Mouse (Mus musculus) G1E-ER4 (cell line): ENCODE results near the gene Rundc3a. TPM values are rescaled to one million over a fixed set of nuclear protein-coding genes. Genes with fewer than 3 reads are reported as not detected.

ENCODE experiments used
- GATA1 ChIP-seq: IDR thresholded peaks from one replicate; pipeline ENCODE4 v1.8.0; 2012; ENCODE audit warnings: low read length, inconsistent platforms
- polyA plus RNA-seq: library from polyadenylated mRNA; stranded (reverse); fragments of >175 nt; gene quantifications from 2 replicates; pipeline ENCODE4 v1.2.3, GENCODE M21; 2012

The Rundc3a gene
- not detected in 2 replicates for polyA plus RNA-seq

- no peak for TF ChIP-seq GATA1
Measured at GRCm38 (mm10) chr11:102393238-102393634, at the start of gene Rundc3a. TSS of gene Rundc3a (plus strand) at chr11:102393403.

GRCm38 (mm10) chr11:102344458-102344857 lies 48.7 kb upstream of the Rundc3a start:
- TF ChIP-seq GATA1, result no peak

GRCm38 (mm10) chr11:102346926-102347325 lies 46.3 kb upstream of the Rundc3a start:
- TF ChIP-seq GATA1, result no peak

GRCm38 (mm10) chr11:102347683-102348082 lies 45.5 kb upstream of the Rundc3a start:
- no peak for TF ChIP-seq GATA1

- no peak for TF ChIP-seq GATA1
Measured at GRCm38 (mm10) chr11:102348101-102348585, 45.1 kb upstream of the Rundc3a start.

- TF ChIP-seq GATA1, result no peak
Measured at GRCm38 (mm10) chr11:102348771-102349170, 44.4 kb upstream of the Rundc3a start.

GRCm38 (mm10) chr11:102349189-102349954 lies 43.8 kb upstream of the Rundc3a start:
- no peak for TF ChIP-seq GATA1

GRCm38 (mm10) chr11:102350416-102350815 lies 42.8 kb upstream of the Rundc3a start:
- TF ChIP-seq GATA1, result no peak

GRCm38 (mm10) chr11:102350981-102351523 lies 42.2 kb upstream of the Rundc3a start:
- no peak for TF ChIP-seq GATA1

GRCm38 (mm10) chr11:102352378-102352777 lies 40.8 kb upstream of the Rundc3a start:
- TF ChIP-seq GATA1, result no peak

GRCm38 (mm10) chr11:102353021-102353431 lies 40.2 kb upstream of the Rundc3a start:
- TF ChIP-seq GATA1, result no peak

- TF ChIP-seq GATA1, result no peak
Measured at GRCm38 (mm10) chr11:102355501-102355900, 37.7 kb upstream of the Rundc3a start.

- no peak for TF ChIP-seq GATA1
Measured at GRCm38 (mm10) chr11:102356190-102356589, 37.0 kb upstream of the Rundc3a start.

- TF ChIP-seq GATA1, result no peak
Measured at GRCm38 (mm10) chr11:102356636-102357350, 36.4 kb upstream of the Rundc3a start.

- TF ChIP-seq GATA1, result no peak
Measured at GRCm38 (mm10) chr11:102358365-102358764, 34.8 kb upstream of the Rundc3a start.
